9 mouse cellular contexts compared by ENCODE assay signal in the genomic region with DNA sequence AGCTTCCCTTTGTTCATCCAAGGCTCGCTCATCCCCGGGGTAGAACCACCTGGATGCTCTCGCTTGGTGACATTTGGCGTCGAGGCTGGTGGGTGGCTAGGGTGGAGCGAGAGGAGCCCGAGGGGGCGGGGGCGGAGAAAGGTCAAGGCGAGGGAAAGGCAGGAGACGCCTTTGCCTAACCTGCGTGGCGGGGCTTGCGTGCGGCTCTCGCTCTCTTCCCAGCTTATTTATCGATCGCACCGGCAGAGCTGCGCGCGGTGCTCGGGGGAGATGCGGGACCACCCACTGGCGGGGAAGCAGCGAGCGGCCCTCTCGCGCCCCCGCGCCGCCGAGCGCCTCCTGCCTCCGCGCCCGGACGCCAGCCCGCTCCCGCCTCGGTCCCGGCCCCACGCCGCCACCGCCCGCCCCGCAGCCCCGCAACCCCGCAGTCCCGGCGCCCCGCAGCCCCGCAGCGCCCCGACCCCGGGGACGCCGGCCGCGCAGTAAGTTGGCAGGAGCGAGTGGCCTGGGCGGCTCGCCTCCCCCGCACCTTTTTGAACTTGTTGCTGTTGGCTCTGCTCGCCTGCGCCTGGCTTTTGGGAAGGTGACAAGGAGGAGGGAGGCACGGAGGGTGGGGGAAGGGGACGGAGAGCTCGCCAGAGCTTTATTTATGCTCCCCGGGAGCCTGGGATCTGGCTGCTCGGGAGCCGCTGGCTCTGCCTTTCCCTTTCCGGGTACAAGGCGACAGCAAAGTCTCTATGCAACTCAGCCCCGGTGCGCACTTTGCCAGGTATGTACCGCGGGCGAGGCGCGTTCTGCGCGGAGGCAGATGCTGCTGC. TPM values are rescaled to one million over a fixed set of nuclear protein-coding genes. Genes with fewer than 3 reads are reported as not detected.
DNase-seq lines count a peak whose midpoint lies in the region; ATAC-seq and TF ChIP-seq lines count a peak whose summit lies in the region.
"Had no signal": no experiment of that assay in that cellular context is flagged by ENCODE, and none has a peak within 500 bp of the region (broad histone marks: within the 10 kb centered on the region; RNA-seq: fewer than 3 reads in every experiment).

No protein-coding gene starts in this region.

- no peak overlapping the region for H3K27ac ChIP-seq in ES-Bruce4 (ENCODE audit: insufficient read depth, low read length)
- no peak overlapping the region for H3K27ac ChIP-seq in embryonic facial prominence, embryonic 15.5 days (replicated peaks)
- peak overlapping the region; percentile 8; the same call in 1 of the 2 replicates for H3K27ac ChIP-seq in heart, embryonic 16.5 days (ENCODE audit: low read length)
- H3K27ac ChIP-seq in layer of hippocampus, adult 2 months: peak overlapping the region; percentile 99
- H3K27ac ChIP-seq in liver, postnatal 0 days (ENCODE audit: low read depth): no peak overlapping the region

- no peaks in the 10 kb centered on the region for H3K36me3 ChIP-seq in ES-Bruce4 (ENCODE audit: control insufficient read depth, insufficient read depth, low read length, poor library complexity, severe bottlenecking)
- no peaks in the 10 kb centered on the region for H3K36me3 ChIP-seq in embryonic facial prominence, embryonic 15.5 days
- no peaks in the 10 kb centered on the region for H3K36me3 ChIP-seq in heart, embryonic 16.5 days (ENCODE audit: control insufficient read depth, insufficient read depth)
- no peaks in the 10 kb centered on the region for H3K36me3 ChIP-seq in liver, postnatal 0 days (replicated peaks; ENCODE audit: insufficient read depth, low read length)

- TF ChIP-seq CTCF in ES-Bruce4 (IDR thresholded peaks at IDR 0.05; ENCODE audit: low read depth, low read length): no peak
- TF ChIP-seq CTCF in layer of hippocampus, adult 2 months (conservative IDR thresholded peaks at IDR 0.05): no peak
- TF ChIP-seq CTCF in liver, postnatal 0 days (IDR thresholded peaks at IDR 0.05; ENCODE audit: low read depth): no peak

- under 1% methylated on average over 75 of the region's 83 CpGs for WGBS in embryonic facial prominence, embryonic 15.5 days
- WGBS in heart, embryonic 16.5 days: under 1% methylated on average over 73 of the region's 83 CpGs
- WGBS in liver, postnatal 0 days (ENCODE audit: insufficient replicate concordance): under 1% methylated on average over 68 of the region's 83 CpGs

- H3K9me3 ChIP-seq in ES-Bruce4 (replicated peaks; ENCODE audit: control insufficient read depth, insufficient read depth, low read length, poor library complexity, severe bottlenecking): no peaks in the 10 kb centered on the region
- no peaks in the 10 kb centered on the region for H3K9me3 ChIP-seq in embryonic facial prominence, embryonic 15.5 days (replicated peaks)
- no peaks in the 10 kb centered on the region for H3K9me3 ChIP-seq in heart, embryonic 16.5 days (replicated peaks; ENCODE audit: control insufficient read depth, low read length)
- no peaks in the 10 kb centered on the region for H3K9me3 ChIP-seq in liver, postnatal 0 days (ENCODE audit: low read length)

- no peaks in the 10 kb centered on the region for H3K4me1 ChIP-seq in ES-Bruce4 (ENCODE audit: control insufficient read depth, insufficient read depth, low read length)
- peaks cover 15% of the 10 kb centered on the region for H3K4me1 ChIP-seq in embryonic facial prominence, embryonic 15.5 days
- peaks cover 3% of the 10 kb centered on the region; the same call in 1 of the 2 replicates for H3K4me1 ChIP-seq in heart, embryonic 16.5 days (ENCODE audit: control insufficient read depth, insufficient read depth, low read length)
- H3K4me1 ChIP-seq in liver, postnatal 0 days (ENCODE audit: insufficient read depth): peaks cover 5% of the 10 kb centered on the region

- no peak for TF ChIP-seq POLR2A in ES-Bruce4 (IDR thresholded peaks at IDR 0.05; ENCODE audit: insufficient read depth, low read length)

- H3K4me3 ChIP-seq in ES-Bruce4 (ENCODE audit: low read depth, low read length): peak overlapping the region; percentile 56
- peak overlapping the region; percentile 64 for H3K4me3 ChIP-seq in embryonic facial prominence, embryonic 15.5 days (replicated peaks)
- peak overlapping the region; percentile 83 for H3K4me3 ChIP-seq in heart, embryonic 16.5 days (ENCODE audit: low read length)
- H3K4me3 ChIP-seq in layer of hippocampus, adult 2 months: peak overlapping the region; percentile 83
- H3K4me3 ChIP-seq in liver, postnatal 0 days (ENCODE audit: low read depth, low read length): peak overlapping the region; percentile 44

- H3K4me2 ChIP-seq in embryonic facial prominence, embryonic 15.5 days (replicated peaks): peak overlapping the region; percentile 99
- H3K4me2 ChIP-seq in heart, embryonic 16.5 days (ENCODE audit: low read depth, low read length): peak overlapping the region; percentile 94
- H3K4me2 ChIP-seq in liver, postnatal 0 days (ENCODE audit: low read depth, low read length): peak overlapping the region; percentile 76

- TF ChIP-seq EP300 in ES-Bruce4 (IDR thresholded peaks at IDR 0.05; ENCODE audit: insufficient read depth, low read depth, low read length): no peak
- TF ChIP-seq EP300 in liver, postnatal 0 days (IDR thresholded peaks at IDR 0.05; ENCODE audit: low read depth): no peak

- peak; percentile 8 to 13 for DNase-seq in adrenal gland, postnatal 4 days (ENCODE audit: low spot score in 2 of 2)
- peak; percentile 73 to 74 for DNase-seq in layer of hippocampus, adult 2 months (ENCODE audit: low spot score in 2 of 2)
- no peak for DNase-seq in liver, postnatal 0 days
- peak; percentile 84 for DNase-seq in right cerebral cortex, postnatal 25 days

- H3K9ac ChIP-seq in ES-Bruce4 (ENCODE audit: low read depth, poor library complexity, severe bottlenecking): peak overlapping the region; percentile 61
- peak overlapping the region; percentile 37; the same call in 1 of the 2 replicates for H3K9ac ChIP-seq in embryonic facial prominence, embryonic 15.5 days
- H3K9ac ChIP-seq in heart, embryonic 16.5 days (ENCODE audit: low read length): peak overlapping the region; percentile 81
- no peak overlapping the region for H3K9ac ChIP-seq in liver, postnatal 0 days (replicated peaks)

- ATAC-seq in embryonic facial prominence, embryonic 15.5 days (ENCODE audit: insufficient number of reproducible peaks, low FRiP score, low TSS enrichment, low read depth): peak; percentile 60; the same call in 1 of the 2 replicates
- ATAC-seq in heart, embryonic 16.5 days (replicated peaks; ENCODE audit: extremely low read depth, insufficient read depth, low FRiP score): peak; percentile 83
- 0 out of 2 replicates have a peak, but pooled peaks have one; percentile 10 for ATAC-seq in liver, postnatal 0 days
- ATAC-seq in erythroblast, adult 5-6 weeks (replicated peaks; ENCODE audit: low FRiP score, poor library complexity, severe bottlenecking): no peak

- peaks cover 9% of the 10 kb centered on the region for H3K27me3 ChIP-seq in ES-Bruce4 (ENCODE audit: control insufficient read depth, insufficient read depth, low read length, poor library complexity, severe bottlenecking)
- peaks cover 31% of the 10 kb centered on the region for H3K27me3 ChIP-seq in embryonic facial prominence, embryonic 15.5 days
- H3K27me3 ChIP-seq in heart, embryonic 16.5 days (ENCODE audit: control insufficient read depth, insufficient read depth, low read length): peaks cover 8% of the 10 kb centered on the region
- H3K27me3 ChIP-seq in liver, postnatal 0 days (ENCODE audit: insufficient read depth, low read length): peaks cover 26% of the 10 kb centered on the region

RNA-seq across cellular contexts. Expression of a gene that starts 0.4 kb away (rescaled TPM):
- polyA plus RNA-seq in ES-Bruce4 (2011; ENCODE audit: insufficient read depth, insufficient read length, low read depth, missing spikeins): not detected in 2 replicates
- total RNA-seq in adrenal gland, postnatal 4 days (2021): 1 to 10 TPM; 2.5 to 2.8 TPM
- polyA plus RNA-seq in embryonic facial prominence, embryonic 15.5 days (2015; fragmentation: Nextera tagmentation; extraction: Ambion mirVana): 0.96 and 0.98 TPM in 2 replicates
- 1.5 and 1.8 TPM in 2 replicates for polyA plus RNA-seq in heart, embryonic 16.5 days (2015; fragmentation: Nextera tagmentation; extraction: Ambion mirVana)
- 100 to 1,000 TPM; 102 to 109 TPM for total RNA-seq in layer of hippocampus, adult 2 months (2021)
- polyA plus RNA-seq in liver, postnatal 0 days (2015; fragmentation: Nextera tagmentation; extraction: Ambion mirVana): not detected in 2 replicates
- not detected in 2 replicates for total RNA-seq in erythroblast, adult 5-6 weeks (2015; ENCODE audit: low replicate concordance)
- total RNA-seq in erythroblast, adult 5-6 weeks (2017; ENCODE audit: low replicate concordance): not detected in 2 replicates
- polyA plus RNA-seq: spleen, adult 2 months had no signal

Comparison
In these comparisons a context has a peak if more than half of its experiments do, and no peak if none do; other contexts are left out.
1. H3K27ac ChIP-seq: peak in heart, embryonic 16.5 days (single experiment) and layer of hippocampus, adult 2 months (single experiment); none in ES-Bruce4 (single experiment), embryonic facial prominence, embryonic 15.5 days (single experiment) and liver, postnatal 0 days (single experiment).
2. Peak in every context shown above with its lines, with median percentiles within 50 percentile points of each other: H3K4me3 ChIP-seq and H3K4me2 ChIP-seq.